Mouse (Mus musculus) gastrocnemius, postnatal 4 days (tissue): ENCODE measurements at regions not wholly inside any gene's neighbourhood (a gene's known extent, or its start where the extent isn't known, plus 50 kb on each side); places are given as distances from the start of the nearest gene placed in this dataset.

Experiments
- DNase-seq, 2 experiments: peaks; one replicate each; pipeline ENCODE4 v3.0.0; 2021 to 2022; ENCODE audit warnings: low spot score in 2 of 2, mixed read lengths in 2 of 2

DNA sequence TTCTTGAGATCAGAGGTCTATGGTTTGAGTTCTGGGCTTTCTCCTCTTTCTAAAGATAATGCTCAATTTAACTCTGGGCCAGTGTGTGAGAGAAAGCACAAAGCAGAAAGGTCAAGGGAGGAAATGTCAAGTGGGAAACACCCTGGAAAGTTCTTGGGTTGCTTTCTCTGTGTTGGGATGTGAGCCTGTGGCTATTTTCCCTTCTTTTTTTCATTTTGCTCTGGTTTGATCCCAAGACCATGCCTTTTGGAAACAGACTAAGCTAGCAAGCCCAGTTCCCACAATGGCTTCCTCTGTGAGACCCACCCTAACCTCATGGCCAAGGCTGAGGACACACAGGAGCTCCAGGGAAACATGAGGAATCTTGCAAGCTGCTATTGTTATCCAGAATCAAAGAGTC is 216.4 kb upstream of the F930015N05Rik start:
- no peak for DNase-seq

DNA sequence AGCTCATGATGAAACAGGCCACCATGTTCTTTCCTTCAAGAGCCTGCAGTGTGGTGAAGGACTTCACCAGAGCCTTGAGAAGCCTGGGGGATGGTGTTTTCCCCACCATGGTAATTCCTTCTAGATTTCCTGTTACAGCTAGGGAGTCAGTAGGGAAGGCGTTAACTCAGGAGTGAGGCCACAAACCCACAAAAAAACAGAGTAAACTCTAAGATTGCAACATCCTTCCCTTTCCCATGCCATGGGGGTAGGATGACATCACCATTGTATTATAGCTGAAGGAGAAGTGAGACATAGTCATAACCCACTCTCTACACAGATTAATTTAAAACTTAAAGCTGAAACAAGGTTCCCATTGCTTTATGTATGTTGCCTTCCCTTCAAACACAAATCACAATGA is 218.7 kb upstream of the F930015N05Rik start:
- no peak for DNase-seq

DNA sequence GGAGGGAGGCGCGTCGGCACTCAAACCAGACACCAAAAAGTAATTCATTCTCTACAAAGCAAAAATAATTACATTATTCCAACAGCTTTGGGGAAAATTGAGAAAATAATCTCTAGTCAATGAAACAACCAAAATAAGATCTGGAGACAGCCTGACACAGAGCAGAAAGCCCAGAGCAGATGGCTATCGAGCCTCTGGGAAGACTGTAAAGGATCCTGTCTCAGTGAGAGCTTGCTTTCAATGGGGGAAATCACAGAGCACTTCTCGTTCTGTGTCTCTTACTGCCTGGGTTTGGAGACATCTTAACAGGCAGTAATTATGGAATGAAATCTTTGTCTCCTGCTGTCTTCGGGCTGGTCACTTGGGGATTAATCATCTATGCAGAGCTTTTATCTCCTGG is 226.7 kb upstream of the F930015N05Rik start:
- no peak for DNase-seq

DNA sequence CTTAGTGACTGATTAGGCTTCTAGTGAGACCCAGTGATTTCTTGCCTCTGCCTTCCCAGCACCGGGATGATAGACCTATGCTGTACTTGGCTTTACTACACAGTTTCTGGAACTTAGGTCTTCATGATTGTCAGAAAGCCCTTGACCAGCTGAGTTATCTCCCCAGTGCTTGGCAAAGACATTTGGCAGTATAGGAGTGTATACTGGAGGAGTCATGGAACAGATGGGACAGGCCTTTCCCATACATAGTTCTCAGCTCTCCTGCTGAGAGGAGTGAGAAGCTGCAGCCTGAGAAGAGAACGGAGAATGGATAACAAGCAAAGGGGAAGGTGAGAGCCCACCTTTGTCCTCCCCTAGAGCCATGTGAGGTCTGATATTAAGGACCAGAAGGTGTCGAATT is 230.6 kb upstream of the F930015N05Rik start:
- DNase-seq: no peak

DNA sequence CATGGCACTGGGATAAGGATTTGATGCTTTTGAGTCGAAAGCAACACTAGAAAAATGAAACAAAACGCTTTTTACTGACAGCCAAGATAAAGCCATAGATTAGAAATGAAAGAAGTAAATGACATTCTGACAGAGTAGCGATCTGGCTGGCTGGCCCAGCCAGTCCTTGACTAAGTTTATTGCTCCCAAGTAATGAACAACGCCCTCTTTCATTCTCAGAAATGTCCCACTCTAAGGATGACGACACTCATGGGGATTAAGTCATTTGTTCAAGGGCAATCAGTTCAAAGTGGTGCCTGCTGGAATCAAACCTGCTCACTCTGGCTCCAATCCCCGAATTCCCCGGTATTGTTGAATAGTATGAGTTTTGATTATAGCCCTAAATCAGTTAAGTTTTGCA is 231.1 kb upstream of the F930015N05Rik start:
- DNase-seq: no peak

DNA sequence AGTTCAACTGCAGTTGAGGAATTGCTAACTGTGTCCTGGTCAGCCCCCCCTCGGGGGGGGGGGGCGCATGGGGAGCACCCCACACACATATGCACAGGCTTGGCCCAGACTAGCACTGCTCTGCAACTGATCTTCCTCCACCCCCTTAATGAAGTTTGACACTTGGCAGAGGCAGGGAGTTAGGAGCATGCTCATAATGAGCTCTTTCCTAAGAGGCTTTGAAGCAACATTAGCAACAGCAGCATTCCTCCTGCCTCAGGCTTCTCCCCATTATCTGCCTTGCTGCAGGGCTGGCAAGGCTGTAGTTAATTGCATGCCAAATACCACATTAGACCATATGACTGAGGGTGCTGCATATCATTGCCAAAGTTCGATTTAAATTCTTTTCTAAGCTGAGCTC is 235.4 kb upstream of the F930015N05Rik start:
- DNase-seq: no peak

DNA sequence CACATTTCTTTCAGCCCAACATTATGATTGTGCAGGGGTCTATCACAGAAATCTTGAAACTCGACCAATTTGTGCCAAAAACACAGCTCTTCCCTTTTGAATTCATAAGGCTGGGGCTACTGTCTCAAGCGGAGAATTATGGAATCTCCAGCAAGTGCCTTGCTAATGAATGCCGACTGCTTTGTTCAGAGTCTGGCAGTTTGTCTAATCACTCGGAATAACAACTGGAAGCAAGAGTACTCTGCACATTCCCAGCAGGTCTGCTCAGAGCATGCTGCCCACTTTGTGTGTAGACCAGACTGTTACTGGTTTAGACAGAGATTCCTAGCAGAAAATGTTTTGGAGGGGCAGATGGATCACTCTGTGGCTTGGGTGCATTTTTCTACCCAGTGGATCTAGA is 237.1 kb upstream of the F930015N05Rik start:
- no peak for DNase-seq

DNA sequence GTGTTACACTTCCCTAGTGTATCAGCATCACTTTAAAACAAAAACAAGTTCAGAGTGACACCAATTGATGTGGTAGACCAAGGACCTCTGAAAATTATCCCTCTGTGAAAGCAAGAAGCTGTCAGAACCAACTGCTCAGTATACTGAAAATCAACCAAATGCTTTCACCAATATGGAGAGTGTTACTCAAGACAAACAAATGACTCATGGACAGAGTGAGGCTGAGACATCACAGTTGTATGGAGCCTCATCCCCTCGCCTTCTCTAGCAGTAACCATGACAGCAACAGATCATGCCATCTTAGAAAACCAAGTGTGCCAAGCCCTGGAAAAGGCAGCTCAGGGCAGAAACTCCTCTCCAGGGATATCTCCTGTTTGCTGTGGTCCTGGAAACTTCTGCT is 267.3 kb upstream of the F930015N05Rik start:
- no peak for DNase-seq

DNA sequence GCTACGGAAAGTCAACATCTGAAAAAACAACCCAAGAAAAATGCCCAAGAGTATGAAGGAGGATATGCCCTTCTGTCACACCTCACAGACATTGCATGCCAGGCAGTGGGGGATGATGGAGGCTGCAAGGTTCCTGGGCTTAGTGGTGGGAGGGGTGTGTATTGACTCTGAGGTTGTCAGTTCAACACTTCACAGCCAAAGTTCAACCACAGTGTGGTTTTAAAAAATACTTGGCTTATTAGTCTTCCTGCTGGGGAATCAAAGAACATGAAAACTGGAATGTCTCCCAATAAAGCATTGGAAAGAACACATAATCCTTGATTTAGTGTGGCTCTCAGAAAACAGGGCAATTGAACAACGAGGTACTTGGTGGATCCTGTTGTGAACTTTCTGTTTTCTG is 267.0 kb upstream of the Elac2 start:
- no peak for DNase-seq

DNA sequence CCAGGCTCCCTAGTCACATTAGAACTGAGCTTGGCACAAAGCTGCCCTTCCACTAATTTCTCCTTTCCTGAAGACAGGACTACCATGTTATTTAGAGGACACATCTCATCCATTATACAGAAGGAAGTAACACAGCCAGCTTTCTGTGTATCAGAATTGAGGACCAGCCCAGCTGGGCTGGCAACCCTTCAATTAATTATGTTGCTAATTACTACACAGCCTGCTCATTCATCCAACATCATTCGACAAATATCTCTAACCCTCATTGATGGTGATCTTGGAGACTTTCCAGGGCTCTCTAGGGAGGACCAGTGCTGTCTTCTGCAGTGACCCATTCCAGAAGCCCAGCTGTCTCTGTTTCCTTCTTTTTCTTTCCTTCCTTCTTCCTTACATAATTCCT is 263.7 kb upstream of the Elac2 start:
- DNase-seq: no peak

DNA sequence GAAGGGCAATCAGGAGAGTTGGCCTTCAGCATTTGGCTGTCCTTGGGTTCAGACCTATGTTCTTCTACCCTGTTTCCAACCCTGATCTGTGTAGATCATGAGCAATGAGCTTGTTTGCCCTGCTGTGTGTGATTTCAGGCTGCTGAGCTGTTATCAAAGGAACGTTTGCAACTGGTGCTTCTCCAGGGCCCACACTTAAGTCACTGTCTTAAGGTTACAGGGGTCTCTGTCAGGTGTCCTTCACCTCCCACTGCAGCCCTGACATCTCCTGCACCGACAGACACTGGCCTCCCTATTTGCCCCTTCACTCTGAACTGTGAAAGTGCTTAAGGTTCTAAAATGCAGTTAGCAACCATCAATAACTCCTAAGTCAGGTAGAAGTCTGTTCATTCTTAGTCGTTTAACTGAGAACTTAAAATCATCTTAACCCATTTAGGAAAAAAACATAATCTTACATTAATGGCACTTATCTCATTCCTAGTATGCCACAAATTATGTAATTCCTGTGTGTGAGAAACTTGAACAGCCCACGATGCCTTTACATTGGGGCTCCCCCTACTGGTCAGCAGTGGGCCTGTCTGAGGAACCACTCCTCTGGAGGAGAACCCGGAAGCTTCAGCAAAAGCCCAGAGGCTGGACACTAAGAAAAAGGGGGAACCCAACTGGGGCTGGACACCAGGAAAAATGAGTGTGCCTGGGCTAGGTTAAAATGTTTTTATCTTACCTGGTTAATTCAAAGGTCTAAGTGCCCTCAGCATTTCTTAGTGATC is 260.3 kb upstream of the Elac2 start:
- peak; percentile 61 to 81 for DNase-seq

DNA sequence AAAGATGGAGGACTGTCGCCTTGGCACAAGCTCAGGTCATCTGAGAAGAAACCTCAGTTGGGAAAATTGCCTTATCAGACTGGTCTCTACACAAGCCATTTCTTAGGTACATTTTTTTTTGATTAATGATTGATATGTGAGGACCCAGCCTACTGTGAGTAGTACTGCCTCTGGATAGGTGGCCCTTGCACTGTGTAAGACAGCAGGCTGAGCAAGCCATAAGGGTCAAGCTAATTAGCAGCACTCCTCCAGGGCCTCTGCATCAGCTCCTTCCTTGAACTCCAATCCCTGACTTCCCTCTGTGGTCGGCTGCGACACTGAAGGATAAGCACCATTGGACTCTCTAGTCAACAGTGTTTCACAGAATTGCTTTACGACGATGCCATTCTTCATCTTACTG is 252.6 kb upstream of the Elac2 start:
- no peak for DNase-seq

DNA sequence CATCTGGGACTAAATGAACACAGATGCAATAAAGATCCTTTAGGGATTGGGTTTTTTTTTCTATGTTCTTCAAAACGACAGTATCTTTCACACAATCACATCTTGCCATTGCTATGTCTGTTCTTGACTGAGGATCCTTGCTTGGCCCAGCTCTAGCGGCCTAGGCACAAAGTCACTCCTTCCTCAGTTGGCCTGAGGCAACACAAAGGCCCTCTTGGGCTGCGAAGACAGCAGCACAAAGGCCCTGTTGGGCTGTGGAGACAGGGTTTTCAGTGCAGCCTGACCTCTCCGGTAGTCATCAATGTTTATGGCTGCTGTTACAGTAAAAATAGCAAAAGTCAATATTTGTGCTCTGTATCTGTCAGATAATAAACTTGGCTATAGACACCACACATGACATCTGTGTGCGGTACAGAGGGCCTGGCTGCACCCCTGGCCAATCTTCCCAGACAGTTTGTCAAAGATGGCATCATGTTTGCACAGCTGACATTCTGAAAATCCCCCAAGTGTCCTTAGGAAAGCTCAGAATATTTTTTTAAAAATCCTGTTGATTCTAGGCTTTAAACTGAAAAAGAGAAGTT is 250.9 kb upstream of the Elac2 start:
- DNase-seq: no peak

DNA sequence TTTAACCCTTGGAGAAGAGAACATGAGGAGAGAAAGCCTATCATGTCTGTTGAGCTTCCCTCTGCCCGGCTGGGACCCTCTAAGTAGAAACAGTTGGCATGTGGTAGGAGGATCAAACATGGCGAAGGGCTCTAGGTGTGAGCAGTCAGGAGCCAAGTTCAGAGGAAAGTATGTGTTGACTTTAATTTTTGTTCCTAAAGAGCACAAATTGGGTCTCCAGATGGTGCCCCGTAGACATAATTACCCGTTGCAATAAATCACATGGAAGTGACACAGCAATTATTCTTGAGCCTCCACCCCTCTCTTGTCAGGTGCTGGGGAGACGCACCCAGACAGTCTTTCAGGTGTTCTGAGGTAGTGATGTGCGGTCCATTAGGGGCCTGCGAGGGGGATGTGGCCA is 239.9 kb upstream of the Elac2 start:
- no peak for DNase-seq

DNA sequence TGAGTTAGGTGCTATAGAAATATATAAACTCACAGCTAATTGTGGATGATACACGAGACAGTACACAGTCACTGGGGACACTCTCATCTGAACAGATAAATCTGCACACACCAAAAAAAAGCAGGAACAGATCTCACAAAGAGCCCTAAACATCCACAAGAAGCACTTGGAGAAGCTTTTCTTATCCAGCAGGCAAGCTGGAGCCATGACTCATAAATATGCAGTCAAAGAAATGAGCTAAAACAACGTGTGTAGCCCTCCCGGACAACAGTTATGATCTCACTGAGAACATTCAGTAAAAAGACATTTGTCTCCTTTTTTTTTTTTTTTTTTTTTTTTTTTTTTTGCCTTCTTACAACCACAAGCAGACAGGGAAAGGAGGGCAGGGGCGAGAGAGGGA is 235.1 kb upstream of the Elac2 start:
- DNase-seq: no peak

DNA sequence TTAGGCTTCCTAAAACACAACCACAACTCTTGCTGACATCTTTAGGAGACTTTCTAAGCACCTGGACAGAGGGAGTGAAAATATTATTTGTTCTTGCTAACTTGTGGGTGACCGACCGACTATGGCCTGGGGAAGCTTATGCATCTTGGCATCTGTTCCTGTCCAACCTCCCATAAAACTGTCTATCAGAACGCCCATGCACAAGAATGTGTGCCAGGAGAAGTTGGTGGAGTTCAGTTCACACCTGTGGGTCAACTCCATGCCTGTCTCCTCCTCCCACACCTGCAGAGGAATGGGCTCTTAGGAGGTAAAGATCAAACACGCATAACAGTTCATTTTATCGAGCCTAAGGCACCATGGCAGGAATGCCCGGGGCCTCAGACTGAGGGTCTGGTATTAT is 232.7 kb upstream of the Elac2 start:
- DNase-seq: no peak

DNA sequence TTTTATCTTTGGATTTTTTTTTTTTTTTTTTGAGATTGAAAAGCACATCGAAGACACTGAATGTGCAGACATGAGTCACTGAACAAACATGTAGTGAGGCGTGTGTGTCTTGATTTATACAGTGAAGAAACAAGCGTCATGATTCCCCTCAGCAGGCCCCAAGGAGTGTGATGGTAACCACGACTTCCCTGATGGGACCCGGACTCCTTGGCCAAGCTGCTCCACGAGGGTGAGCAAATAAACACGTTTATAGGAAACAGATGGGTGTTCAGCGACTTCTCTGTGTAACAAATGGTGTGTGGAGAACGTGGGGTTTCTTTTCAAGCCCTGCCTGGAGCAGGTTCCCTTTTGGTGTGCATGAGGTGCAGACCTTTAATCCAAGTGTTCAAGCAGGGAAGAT is 228.9 kb upstream of the Elac2 start:
- no peak for DNase-seq

DNA sequence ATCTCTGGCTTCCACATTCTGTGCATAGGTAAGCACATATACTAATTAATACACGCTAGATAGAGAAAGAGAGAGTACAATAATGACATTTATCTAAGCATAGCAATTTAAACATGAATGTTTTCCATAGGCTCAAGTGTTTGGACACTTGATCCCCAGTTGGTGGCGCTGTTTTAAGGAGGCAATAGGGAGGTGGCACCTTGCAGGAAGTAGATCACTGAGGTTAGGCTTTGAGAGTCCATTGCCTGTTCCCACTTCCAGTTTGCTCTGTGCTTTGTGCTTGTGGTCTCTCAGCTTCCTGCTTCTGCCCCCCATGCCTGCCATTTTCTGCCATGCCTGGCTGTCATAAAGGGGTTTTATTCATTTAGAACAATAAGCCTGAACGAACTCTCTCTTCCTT is 226.5 kb upstream of the Elac2 start:
- no peak for DNase-seq

DNA sequence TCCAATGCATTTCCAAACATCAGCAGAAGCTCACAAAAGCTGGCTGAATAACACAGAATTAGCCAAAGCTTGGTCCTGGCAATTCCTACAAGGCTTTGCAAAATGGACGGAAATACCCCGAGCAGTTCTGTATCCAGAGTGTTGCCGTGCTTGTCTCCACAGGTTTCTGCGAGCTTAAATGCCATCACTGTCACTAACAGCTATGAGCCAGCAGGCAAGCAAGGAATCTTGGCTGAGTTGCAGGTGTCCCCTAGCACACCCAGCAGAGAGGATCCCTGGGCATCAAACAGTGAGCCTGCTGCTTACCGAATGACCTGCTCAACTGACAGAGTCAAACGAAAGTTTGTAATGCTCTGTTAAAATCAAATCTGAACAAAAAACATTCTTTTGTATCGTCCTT is 226.0 kb upstream of the Elac2 start:
- DNase-seq: no peak

DNA sequence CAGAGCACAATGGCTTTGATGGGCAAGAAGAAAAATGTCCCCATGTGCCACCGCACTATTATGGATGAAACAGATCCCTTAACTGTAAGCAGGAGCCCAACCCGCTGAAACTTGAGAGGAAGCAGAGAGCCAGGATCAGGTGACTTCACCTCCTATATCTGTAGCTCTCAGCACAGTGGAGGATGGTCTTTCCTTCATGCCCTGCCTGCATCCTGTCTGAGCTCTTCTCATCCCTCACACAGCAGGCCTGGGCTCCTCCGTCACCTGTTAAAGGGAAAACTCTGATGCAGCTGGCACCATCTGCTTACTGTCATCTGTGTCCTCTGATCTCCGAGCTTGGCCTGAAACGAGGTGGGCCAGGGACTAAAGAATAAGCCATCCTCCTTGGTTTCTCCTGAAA is 224.8 kb upstream of the Elac2 start:
- no peak for DNase-seq

DNA sequence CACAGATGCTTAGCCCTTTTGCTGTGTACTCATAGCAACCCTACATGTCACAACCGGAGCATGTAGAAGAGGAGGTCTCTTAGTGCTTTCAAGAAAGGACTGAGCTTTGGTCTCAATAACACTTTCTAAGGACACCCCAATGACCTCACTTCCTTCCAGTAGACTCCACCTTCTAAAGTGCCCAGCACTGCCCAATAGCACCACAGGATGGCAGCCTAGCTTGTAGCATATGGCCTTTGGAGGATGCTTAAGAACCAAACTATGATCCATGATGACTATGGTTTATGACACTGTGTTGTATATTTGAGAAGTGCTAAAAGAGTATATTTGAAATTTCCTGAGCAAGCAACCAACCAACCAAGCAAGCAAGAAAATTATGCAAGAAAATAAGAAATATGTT is 223.3 kb upstream of the Elac2 start:
- no peak for DNase-seq

DNA sequence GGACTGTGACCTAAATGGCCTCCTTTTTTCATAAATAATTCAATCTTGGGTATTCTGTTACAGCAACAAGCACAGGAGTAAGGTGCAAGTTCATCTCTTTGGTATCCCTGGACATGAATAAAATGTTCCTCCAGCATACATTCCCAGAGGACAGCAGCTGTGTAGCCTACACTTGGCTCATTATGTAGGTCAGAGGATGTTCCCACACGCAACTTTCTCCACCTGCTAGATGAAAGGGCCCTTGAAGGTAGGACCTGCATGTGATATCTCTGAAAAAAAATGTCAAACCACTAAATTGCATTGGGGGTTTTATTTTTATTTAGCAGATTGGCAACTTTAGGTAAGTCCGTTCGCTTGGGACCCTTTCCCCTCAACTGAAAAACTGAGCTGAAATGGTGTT is 218.2 kb upstream of the Elac2 start:
- DNase-seq: no peak

DNA sequence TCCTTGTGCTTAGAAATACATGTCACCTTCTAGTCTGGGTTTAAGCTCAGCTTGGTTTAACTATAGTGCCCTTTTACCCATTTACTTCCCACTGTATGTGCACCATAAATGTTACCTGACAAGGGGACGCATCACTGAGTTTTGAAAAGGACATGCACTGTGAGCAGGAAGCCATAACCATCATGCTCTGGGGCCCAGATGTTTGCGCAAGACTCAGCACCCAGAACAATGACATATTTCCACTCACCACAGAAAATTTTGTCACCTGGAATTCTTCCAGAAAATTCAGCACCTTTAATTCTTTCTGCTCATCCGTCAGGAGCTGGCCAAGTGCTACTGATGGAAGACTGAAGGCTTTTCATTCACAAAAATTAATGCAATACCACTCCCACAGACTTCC is 216.1 kb upstream of the Elac2 start:
- DNase-seq: no peak
